Mouse (Mus musculus): ENCODE data around the gene Cpeb4. TPM values are rescaled to one million over a fixed set of nuclear protein-coding genes. Genes with fewer than 3 reads are reported as not detected.

Cpeb4 gene
- polyA plus RNA-seq, 1 experiment from 2014 or later, result 14.6 TPM

Other genes with a start within 250 kb of the Cpeb4 start
- gene Bod1, start 200.3 kb upstream of the Cpeb4 start, polyA plus RNA-seq (2016; fragmentation: Nextera tagmentation; extraction: Ambion mirVana), result 162 and 177 TPM in 2 replicates
- 0.11 and 0.18 TPM in 2 replicates for gene 4930524B15Rik, start 93.4 kb downstream of the Cpeb4 start, polyA plus RNA-seq (2016; fragmentation: Nextera tagmentation; extraction: Ambion mirVana)
- gene Nsg2, start 128.3 kb downstream of the Cpeb4 start, polyA plus RNA-seq (2016; fragmentation: Nextera tagmentation; extraction: Ambion mirVana), result 193 and 198 TPM in 2 replicates